Comparison of ENCODE assay signal across 8 mouse cellular contexts in the genomic region with DNA sequence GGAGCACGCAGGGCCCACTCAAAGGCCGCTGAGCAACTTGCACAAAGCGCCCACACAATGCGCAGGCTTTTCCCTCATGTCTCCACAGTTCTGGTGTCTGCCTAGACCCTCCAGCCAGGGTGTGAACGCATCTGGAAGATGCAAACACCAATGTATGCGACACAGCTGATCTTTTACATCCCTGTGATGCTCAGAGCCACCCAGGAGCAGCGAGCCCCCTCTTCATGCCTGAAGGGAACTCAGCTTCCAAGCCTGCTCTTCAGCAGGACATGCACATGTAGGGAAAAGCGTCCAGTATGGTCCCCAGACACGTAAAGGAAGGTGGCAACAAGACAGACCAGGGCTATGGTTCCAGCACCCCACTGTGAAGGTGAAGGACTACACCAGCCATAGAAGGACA. TPM values are rescaled to one million over a fixed set of nuclear protein-coding genes. Genes with fewer than 3 reads are reported as not detected.
A peak's percentile ranks its signal among the peaks of the same experiment; 100 is the strongest.
DNase-seq lines count a peak whose midpoint lies in the region; ATAC-seq lines count a peak whose summit lies in the region.

No protein-coding gene starts in this region.

- H3K27me3 ChIP-seq in heart, embryonic 10.5 days (ENCODE audit: insufficient read depth, poor library complexity, severe bottlenecking), result peaks cover 39% of the 10 kb centered on the region
- peaks cover 8% of the 10 kb centered on the region; the same call in 1 of the 2 replicates for H3K27me3 ChIP-seq in limb, embryonic 13.5 days

- peaks cover 4% of the 10 kb centered on the region; the same call in 1 of the 2 replicates for H3K9me3 ChIP-seq in heart, embryonic 10.5 days
- peaks cover 6% of the 10 kb centered on the region; the same call in 1 of the 2 replicates for H3K9me3 ChIP-seq in limb, embryonic 13.5 days

- H3K36me3 ChIP-seq in heart, embryonic 10.5 days, result no peaks in the 10 kb centered on the region
- H3K36me3 ChIP-seq in limb, embryonic 13.5 days, result no peaks in the 10 kb centered on the region

- H3K4me2 ChIP-seq in limb, embryonic 13.5 days (replicated peaks), result peak overlapping the region; percentile 79

- peak overlapping the region; percentile 8; the same call in 1 of the 2 replicates for H3K4me3 ChIP-seq in heart, embryonic 10.5 days
- peak overlapping the region; percentile 74 for H3K4me3 ChIP-seq in limb, embryonic 13.5 days

- WGBS in heart, embryonic 10.5 days, result 34% methylated on average over 9 of the region's 9 CpGs
- WGBS in limb, embryonic 13.5 days, result 34% methylated on average over 9 of the region's 9 CpGs

- no peak overlapping the region for H3K27ac ChIP-seq in heart, embryonic 10.5 days
- peak overlapping the region; percentile 95 for H3K27ac ChIP-seq in limb, embryonic 13.5 days

- no peak for ATAC-seq in limb, embryonic 13.5 days (ENCODE audit: low FRiP score, low read depth)

- peaks cover 38% of the 10 kb centered on the region for H3K4me1 ChIP-seq in heart, embryonic 10.5 days
- H3K4me1 ChIP-seq in limb, embryonic 13.5 days, result peaks cover 26% of the 10 kb centered on the region

- no peak for DNase-seq in heart, embryonic 10.5 days (ENCODE audit: low spot score)
- no peak for DNase-seq in heart, postnatal 25 days (ENCODE audit: low spot score)
- DNase-seq in right cerebral cortex, postnatal 4 days, result peak; percentile 7
- no peak for DNase-seq in right cerebral cortex, postnatal 10 days (ENCODE audit: low spot score in 2 of 2)
- no peak for DNase-seq in thymus, adult 18-20 months
- DNase-seq in right cerebral cortex, adult 18-20 months, result no peak
- DNase-seq in frontal cortex, postnatal 14 days (ENCODE audit: low spot score in 2 of 2), result no peak

- intact Hi-C loops in heart, postnatal 25 days (cut with DNase I), result loop anchor here (2.0 to 5.0 kb wide), 3 partner anchors 611 to 933 kb away; no protein-coding TSS in a partner anchor

- H3K9ac ChIP-seq in limb, embryonic 13.5 days, result peak overlapping the region; percentile 91

RNA-seq across cellular contexts. Expression of a gene that starts 1.5 kb away (rescaled TPM):
- polyA plus RNA-seq in heart, embryonic 10.5 days (2016; fragmentation: Nextera tagmentation; extraction: Ambion mirVana), result 8.3 and 11.1 TPM in 2 replicates
- 1 to 10 TPM; 1.1 to 1.3 TPM for total RNA-seq in heart, postnatal 25 days (2021)
- 87.8 and 99.8 TPM in 2 replicates for polyA plus RNA-seq in limb, embryonic 13.5 days (2015; fragmentation: Nextera tagmentation; extraction: Ambion mirVana)

RNA-seq across cellular contexts. Expression of a gene that starts 39.5 kb away (rescaled TPM):
- 869 and 1,151 TPM in 2 replicates for polyA plus RNA-seq in heart, embryonic 10.5 days (2016; fragmentation: Nextera tagmentation; extraction: Ambion mirVana)
- total RNA-seq in heart, postnatal 25 days (2021), result 1,000 to 10,000 TPM; 1,033 to 1,133 TPM
- polyA plus RNA-seq in limb, embryonic 13.5 days (2015; fragmentation: Nextera tagmentation; extraction: Ambion mirVana), result 622 and 629 TPM in 2 replicates
